Mouse (Mus musculus): Measurements from ENCODE around the gene Slc17a4.

Slc17a4 gene

DNA sequence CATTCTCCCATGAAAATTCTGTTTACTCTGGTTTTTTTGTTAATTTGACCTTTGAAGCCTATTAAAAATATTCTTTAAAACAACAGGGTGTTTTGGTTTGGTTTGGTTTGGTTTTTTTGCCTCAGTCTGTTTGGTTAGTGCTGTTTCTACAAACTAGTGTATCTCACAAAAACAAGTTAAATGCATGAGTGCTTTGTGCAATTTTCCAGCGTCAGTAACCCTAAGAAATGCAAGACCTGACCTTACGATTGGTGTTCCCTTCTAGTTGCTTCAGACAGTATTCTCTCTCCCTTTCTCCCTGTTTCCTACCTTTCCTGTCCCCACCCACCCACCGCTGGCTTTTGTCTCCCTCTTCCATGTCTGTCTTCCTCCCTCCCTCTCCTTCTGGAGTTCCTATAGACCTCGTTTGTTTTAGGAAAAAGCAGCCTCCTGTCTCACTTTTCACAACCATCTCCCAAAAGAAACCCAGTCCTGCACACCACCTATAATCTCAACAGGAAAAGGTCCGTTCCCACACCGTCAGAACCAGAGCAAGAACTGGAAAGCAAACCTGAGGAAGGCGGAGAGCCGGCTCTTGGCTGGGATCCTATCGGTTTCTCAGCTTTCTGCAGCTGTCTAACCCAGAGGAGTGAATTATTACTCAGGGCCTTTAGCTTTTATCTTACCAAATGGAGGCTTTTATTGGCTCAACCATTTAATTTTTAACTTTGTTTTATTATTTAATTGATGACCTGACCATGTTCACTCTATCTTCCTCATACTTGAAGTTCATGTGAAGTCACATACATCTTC lies at the start of gene Slc17a4:
TSS of gene Slc17a4 (minus strand) at position 634 of the 792 bp plus-strand sequence.
- DNase-seq = no peak

GRCm38 (mm10) chr13:23959776-23960175 lies 45.0 kb upstream of the Slc17a4 start:
- no peak for DNase-seq

GRCm38 (mm10) chr13:23950928-23951327 lies 36.1 kb upstream of the Slc17a4 start:
- peak; percentile 15 to 40 for DNase-seq

DNA sequence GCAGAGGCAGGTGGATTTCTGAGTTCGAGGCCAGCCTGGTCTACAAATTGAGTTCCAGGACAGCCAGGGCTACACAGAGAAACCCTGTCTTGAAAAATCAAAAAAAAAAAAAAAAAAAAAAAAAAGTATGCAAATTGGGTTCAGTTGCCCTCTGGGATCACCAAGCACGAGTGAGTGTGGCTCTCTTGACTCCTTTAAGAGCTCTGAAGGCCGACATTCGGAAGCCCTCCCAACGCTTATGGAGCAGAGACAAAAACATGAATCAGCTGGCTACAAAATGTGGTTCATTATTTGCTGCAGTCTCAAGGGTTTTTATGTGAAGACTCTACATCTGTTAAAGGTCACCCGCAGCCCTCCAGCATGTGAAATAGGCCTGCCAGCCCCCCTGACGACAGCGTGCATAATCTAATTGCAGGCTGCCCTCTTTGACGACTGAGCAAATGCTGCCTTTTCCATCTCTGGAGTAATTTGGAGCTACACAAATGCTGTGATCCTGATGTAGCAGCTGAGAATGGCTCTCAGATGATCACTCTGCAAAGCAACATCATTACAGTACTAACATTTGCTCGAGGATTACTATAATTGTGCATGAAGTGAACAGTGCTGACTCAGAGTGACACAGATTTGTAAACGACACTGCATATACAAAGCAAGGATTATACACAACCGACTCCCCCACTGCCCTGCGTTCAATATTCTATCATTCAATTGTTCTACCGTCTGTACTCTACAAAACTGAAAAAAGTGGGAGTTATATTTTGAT lies 34.9 kb upstream of the Slc17a4 start:
- no peak for DNase-seq

DNA sequence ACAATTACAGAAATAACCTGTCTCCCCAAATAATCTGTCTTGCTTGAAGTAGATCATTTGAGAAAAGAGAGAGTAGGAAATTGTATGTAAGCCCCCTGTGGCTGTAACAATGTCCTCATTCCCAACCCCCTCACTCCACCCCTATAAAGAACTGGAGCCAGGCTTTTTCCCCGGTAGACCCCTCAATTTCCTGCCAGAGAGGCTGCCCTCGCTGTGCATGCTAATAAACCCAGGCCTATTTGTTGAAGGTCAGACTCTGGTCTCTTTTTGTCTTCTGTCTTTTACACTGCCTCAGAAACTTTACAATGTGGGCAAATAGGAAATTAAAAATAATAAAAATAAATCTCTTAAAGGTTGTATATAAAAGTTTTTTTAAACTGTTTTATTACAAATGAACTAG lies 31.4 kb upstream of the Slc17a4 start:
- no peak for DNase-seq

- no peak for DNase-seq
These were observed 28.1 kb upstream of the Slc17a4 start for GRCm38 (mm10) chr13:23942861-23943260.

DNA sequence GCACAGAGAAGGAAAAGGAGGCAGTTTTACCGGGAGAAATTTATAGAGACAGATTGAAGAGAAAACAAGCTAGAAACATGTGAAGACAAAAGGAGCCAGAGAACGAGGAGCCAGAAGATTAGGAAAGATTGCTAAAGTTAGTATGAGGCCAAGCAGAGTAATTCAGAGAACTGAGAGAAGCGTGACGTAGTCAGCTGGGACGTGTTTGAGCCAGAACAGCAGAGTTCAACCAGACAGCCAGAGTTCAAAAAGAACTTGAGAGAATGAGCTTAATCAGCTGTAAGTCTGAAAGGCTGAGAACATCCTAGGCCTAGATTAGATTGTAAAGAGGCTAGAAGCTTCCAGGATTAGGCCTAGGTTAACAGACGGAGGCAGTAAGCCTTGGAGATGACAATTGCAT lies 25.5 kb upstream of the Slc17a4 start:
- DNase-seq = no peak

- DNase-seq = no peak
These were observed 23.9 kb upstream of the Slc17a4 start for GRCm38 (mm10) chr13:23938699-23939098.

GRCm38 (mm10) chr13:23934211-23934520 lies 19.4 kb upstream of the Slc17a4 start, which contains the start of gene Hist1h2aa:
TSS of gene Hist1h2aa (plus strand) at chr13:23934462.
- no peak for DNase-seq

GRCm38 (mm10) chr13:23933421-23934210 lies 18.8 kb upstream of the Slc17a4 start, which contains the start of gene Hist1h2ba:
TSS of gene Hist1h2ba (minus strand) at chr13:23934156.
- no peak for DNase-seq

GRCm38 (mm10) chr13:23930904-23931303 lies 16.1 kb upstream of the Slc17a4 start:
- no peak for DNase-seq

GRCm38 (mm10) chr13:23930461-23930860 lies 15.7 kb upstream of the Slc17a4 start:
- DNase-seq = no peak

- DNase-seq = no peak
These were observed 13.8 kb upstream of the Slc17a4 start for GRCm38 (mm10) chr13:23928637-23929036.

- no peak for DNase-seq
These were observed 11.0 kb upstream of the Slc17a4 start for GRCm38 (mm10) chr13:23925792-23926191.

DNA sequence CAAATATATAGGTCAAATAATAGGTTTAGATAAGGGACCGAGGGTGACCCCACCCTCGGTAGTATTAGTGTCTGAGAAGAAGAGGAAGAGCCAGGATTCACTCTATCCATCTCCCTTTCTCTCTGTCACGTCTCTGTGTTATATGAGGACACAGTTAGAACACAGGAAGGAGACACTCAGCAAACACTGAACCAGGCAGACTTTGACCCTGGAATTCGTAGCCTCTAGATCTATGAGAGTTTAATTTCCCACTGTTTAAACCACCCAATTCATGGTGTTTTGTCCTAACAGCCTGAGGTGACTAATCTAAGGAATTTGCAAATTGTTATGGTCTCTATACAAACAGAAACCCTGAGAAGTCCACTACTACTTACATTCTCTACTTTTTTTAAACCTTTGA lies 2.9 kb upstream of the Slc17a4 start:
- DNase-seq = no peak

DNA sequence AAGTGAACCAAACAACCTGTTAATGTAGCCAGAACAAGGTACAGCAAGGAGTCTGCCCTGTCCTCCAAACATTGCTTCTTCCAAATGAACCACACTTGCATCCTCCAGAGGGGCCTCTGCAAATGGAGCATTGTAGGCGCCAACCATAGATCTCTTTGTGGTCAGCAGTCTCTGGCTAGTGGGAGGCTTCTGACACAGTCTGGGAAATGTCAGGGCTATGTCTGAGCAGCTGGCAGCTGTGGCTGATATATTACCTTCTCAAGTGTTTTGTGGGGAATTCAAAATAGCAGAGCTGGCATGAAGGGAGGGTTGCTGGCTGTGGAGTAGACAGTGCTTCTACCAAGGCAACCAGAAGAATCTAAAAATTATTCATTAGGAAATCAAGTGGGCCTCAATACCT lies 1.3 kb upstream of the Slc17a4 start:
- DNase-seq = no peak

- DNase-seq = peak; percentile 27 to 46
These were observed 960 bp downstream of the Slc17a4 start for GRCm38 (mm10) chr13:23913791-23914306.

DNA sequence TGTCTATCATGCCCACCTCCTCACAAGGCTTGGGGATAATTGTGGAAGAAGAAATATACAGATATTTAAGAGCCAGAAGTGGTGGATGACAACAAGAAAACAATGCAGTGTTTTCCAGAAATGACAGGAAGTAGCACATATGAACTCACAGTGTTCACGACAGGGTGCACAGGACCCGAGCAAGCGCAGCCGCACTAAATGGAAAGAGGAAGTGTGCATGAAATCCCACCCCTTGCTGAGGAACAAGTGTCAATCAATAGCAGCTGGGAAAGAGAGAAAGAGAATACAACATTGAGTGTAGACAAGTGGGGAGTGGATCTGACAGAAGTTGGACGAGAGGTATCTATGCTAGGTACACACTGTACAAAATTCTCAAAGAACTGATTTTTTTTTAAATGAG lies 3.5 kb downstream of the Slc17a4 start:
- peak in 1 of 2 experiments; percentile 42 for DNase-seq

DNA sequence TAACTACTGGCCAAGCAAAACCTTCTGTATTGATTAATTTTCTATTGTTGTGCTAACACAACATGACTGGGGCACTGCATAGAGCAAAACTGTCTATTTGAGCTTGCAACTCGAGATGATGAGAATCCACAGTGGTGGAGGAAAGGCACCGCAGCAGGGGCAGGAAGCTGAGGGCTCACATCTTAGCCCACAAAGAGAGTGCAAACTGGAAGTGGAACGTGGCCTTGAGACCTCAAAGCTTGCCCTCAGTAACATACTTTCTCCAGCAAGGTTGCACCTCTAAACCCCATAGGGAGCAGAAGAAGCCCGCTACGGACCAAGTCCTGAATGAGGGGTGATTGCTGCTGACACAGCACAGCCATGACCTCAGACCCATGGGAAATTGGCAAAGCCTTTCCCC lies 4.7 kb downstream of the Slc17a4 start:
- DNase-seq = no peak

- no peak for DNase-seq
These were observed 7.9 kb downstream of the Slc17a4 start for GRCm38 (mm10) chr13:23906906-23907305.

DNA sequence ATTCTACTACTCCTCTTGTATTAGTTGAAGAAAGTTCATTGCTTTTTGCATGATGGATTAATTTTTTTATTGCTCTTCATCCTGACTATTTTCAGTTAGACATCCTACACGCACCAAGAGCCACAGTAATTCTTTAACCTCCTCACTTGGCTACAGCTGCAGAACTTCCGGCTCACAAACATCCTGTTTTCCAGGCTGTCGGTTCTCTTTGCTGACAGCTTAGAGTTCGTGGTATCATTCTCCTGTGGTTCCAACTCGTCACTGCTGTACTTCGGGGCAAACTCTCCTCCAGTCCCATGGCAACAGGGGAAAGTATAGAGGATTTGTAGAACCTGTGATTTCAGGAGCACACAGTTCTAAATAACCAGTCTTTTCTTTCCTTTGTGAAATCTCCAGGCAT lies 16.6 kb downstream of the Slc17a4 start:
- no peak for DNase-seq

DNA sequence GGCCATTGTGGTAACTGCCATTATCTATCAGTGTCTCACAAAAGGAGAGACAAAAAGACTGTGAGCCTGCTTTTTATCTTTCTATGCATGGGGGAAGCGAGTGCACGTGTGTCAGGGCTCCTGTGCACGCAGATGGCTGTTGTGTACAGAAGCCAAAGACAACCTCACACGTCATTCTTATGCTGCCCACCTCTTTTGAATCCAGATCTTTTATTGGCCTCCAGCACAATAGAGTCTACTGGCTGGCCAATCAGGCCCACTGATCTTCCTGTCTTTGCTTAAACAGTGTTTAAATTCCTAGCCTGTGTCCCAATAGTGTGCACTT lies 21.6 kb downstream of the Slc17a4 start:
- DNase-seq = no peak

- no peak for DNase-seq
These were observed 22.1 kb downstream of the Slc17a4 start for GRCm38 (mm10) chr13:23892592-23893268.
